Mouse (Mus musculus): ENCODE results near the gene Nf2. TPM values are rescaled to one million over a fixed set of nuclear protein-coding genes. Genes with fewer than 3 reads are reported as not detected.

Gene Nf2
- polyA plus RNA-seq, 1 experiment, result 54.0 TPM

DNA sequence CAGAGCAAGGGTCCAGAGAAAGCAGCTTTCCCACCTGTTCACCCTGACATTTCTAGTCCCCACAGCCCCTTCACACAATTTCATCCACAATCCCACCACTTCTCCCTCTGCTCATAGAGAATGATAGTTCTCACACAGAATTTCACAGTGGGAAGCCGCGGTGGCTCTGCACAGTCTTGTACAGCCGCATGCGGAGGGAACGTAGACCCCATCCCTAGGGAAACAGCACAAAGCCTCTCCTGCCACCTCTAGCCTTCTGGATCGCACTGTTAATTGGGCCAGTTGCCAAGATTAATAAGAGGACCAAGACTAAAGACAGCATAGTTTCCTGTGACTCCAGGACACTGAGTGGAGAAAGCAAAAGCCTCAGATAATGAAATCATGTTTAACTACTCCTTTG lies 57.8 kb downstream of the Nf2 start:
- Histone ChIP-seq H3K27me3 (replicated peaks; ENCODE audit: control insufficient read depth, insufficient read depth, low read length) (no peaks in the 10 kb centered on the region), H3K36me3 (ENCODE audit: control insufficient read depth, insufficient read depth, low read length) (peaks cover 5% of the 10 kb centered on the region), H3K4me1 (ENCODE audit: control insufficient read depth, insufficient read depth, low read length) (no peaks in the 10 kb centered on the region), H3K27ac (ENCODE audit: insufficient read depth, low read depth, low read length) (no peak overlapping the region), H3K4me3 (ENCODE audit: insufficient read depth, low read depth, low read length) (no peak overlapping the region)
- TF ChIP-seq CTCF (conservative IDR thresholded peaks at IDR 0.05; ENCODE audit: insufficient read depth, insufficient read length, low read depth, low read length) (no peak), POLR2A (IDR thresholded peaks at IDR 0.05; ENCODE audit: low read depth, low read length) (no peak)
- no peak for DNase-seq
- WGBS, result 76% methylated on average over 6 of the region's 6 CpGs

- WGBS, result 92% methylated on average over 5 of the region's 5 CpGs
- DNase-seq, result no peak
- Histone ChIP-seq H3K4me3 (ENCODE audit: insufficient read depth, low read depth, low read length) (no peak overlapping the region), H3K4me1 (ENCODE audit: control insufficient read depth, insufficient read depth, low read length) (no peaks in the 10 kb centered on the region), H3K27ac (ENCODE audit: insufficient read depth, low read depth, low read length) (no peak overlapping the region), H3K27me3 (replicated peaks; ENCODE audit: control insufficient read depth, insufficient read depth, low read length) (no peaks in the 10 kb centered on the region), H3K36me3 (ENCODE audit: control insufficient read depth, insufficient read depth, low read length) (peaks cover 7% of the 10 kb centered on the region)
- TF ChIP-seq POLR2A (IDR thresholded peaks at IDR 0.05; ENCODE audit: low read depth, low read length), result no peak
- no peak for TF ChIP-seq CTCF (conservative IDR thresholded peaks at IDR 0.05; ENCODE audit: insufficient read depth, insufficient read length, low read depth, low read length)
Observed at GRCm38 (mm10) chr11:4789691-4790090, 59.6 kb downstream of the Nf2 start.

DNA sequence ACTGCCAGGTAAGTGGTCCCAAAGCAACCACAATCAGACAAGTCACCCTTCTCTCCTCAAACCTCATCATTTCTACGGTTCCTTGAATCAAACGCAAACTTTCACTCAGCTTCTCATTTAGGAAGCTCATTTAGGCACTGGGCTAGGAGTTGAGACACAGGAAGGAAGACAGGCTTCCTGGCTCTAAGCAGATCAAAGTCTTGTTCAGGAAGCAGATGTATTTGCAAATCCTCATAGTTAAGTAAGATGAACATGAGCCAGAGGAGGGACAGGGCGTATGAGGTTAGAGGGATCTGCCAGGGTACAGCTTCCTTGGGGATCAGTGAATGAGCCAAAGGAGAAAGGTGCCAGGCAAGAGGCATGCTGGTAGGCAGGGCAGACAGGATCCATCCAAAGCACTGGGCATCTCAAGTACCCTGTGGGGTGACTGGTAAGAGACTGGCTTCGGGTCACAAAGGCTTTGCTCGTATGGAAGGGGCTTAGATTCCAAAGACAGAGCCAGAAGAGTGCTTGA lies 64.7 kb downstream of the Nf2 start:
- Histone ChIP-seq H3K27me3 (replicated peaks; ENCODE audit: control insufficient read depth, insufficient read depth, low read length) (no peaks in the 10 kb centered on the region), H3K36me3 (ENCODE audit: control insufficient read depth, insufficient read depth, low read length) (peaks cover 4% of the 10 kb centered on the region), H3K4me1 (ENCODE audit: control insufficient read depth, insufficient read depth, low read length) (no peaks in the 10 kb centered on the region), H3K27ac (ENCODE audit: insufficient read depth, low read depth, low read length) (no peak overlapping the region), H3K4me3 (ENCODE audit: insufficient read depth, low read depth, low read length) (no peak overlapping the region)
- peak; percentile 10 for DNase-seq
- TF ChIP-seq CTCF (conservative IDR thresholded peaks at IDR 0.05; ENCODE audit: insufficient read depth, insufficient read length, low read depth, low read length), result no peak
- TF ChIP-seq POLR2A (IDR thresholded peaks at IDR 0.05; ENCODE audit: low read depth, low read length), result no peak
- 60% methylated on average over 5 of the region's 5 CpGs for WGBS

- peaks cover 4% of the 10 kb centered on the region for H3K36me3 ChIP-seq (ENCODE audit: control insufficient read depth, insufficient read depth, low read length)
- H3K27me3 ChIP-seq (replicated peaks; ENCODE audit: control insufficient read depth, insufficient read depth, low read length), result no peaks in the 10 kb centered on the region
- DNase-seq, result no peak
- no peak for TF ChIP-seq POLR2A (IDR thresholded peaks at IDR 0.05; ENCODE audit: low read depth, low read length)
- TF ChIP-seq CTCF (conservative IDR thresholded peaks at IDR 0.05; ENCODE audit: insufficient read depth, insufficient read length, low read depth, low read length), result no peak
- no peaks in the 10 kb centered on the region for H3K4me1 ChIP-seq (ENCODE audit: control insufficient read depth, insufficient read depth, low read length)
- no peak overlapping the region for H3K27ac ChIP-seq (ENCODE audit: insufficient read depth, low read depth, low read length)
- 85% methylated on average over 3 of the region's 3 CpGs for WGBS
- H3K4me3 ChIP-seq (ENCODE audit: insufficient read depth, low read depth, low read length), result no peak overlapping the region
Observed at GRCm38 (mm10) chr11:4783116-4783515, 66.2 kb downstream of the Nf2 start.

DNA sequence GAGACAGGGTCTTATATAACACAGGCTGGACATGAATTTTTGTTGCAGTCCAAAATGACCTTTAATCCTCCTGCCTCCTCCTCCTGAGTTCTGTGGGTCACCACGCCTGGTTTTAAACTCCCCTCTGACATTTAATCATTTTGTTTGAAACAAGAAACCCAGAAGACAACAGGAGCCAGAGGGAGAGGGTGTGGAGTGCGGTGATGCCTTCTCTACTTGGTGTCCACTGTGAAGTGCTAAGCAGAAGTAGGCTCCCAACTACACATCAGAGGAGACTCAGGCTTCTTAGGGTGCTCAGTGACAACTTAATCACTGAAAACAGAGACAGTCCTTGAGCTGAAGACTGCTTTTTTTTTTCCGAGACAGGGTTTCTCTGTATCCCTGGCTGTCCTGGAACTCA lies 68.4 kb downstream of the Nf2 start:
- H3K36me3 ChIP-seq (ENCODE audit: control insufficient read depth, insufficient read depth, low read length), result peaks cover 3% of the 10 kb centered on the region
- H3K27me3 ChIP-seq (replicated peaks; ENCODE audit: control insufficient read depth, insufficient read depth, low read length), result no peaks in the 10 kb centered on the region
- no peaks in the 10 kb centered on the region for H3K4me1 ChIP-seq (ENCODE audit: control insufficient read depth, insufficient read depth, low read length)
- DNase-seq, result no peak
- H3K27ac ChIP-seq (ENCODE audit: insufficient read depth, low read depth, low read length), result no peak overlapping the region
- WGBS, result 67% methylated on average over 3 of the region's 3 CpGs
- no peak for TF ChIP-seq POLR2A (IDR thresholded peaks at IDR 0.05; ENCODE audit: low read depth, low read length)
- no peak overlapping the region for H3K4me3 ChIP-seq (ENCODE audit: insufficient read depth, low read depth, low read length)

- Histone ChIP-seq H3K27ac (ENCODE audit: insufficient read depth, low read depth, low read length) (no peak overlapping the region), H3K36me3 (ENCODE audit: control insufficient read depth, insufficient read depth, low read length) (0 out of 2 replicates have a peak, but pooled peaks cover 2% of the 10 kb centered on the region)
Observed at GRCm38 (mm10) chr11:4772925-4773324, 76.4 kb downstream of the Nf2 start.

DNA sequence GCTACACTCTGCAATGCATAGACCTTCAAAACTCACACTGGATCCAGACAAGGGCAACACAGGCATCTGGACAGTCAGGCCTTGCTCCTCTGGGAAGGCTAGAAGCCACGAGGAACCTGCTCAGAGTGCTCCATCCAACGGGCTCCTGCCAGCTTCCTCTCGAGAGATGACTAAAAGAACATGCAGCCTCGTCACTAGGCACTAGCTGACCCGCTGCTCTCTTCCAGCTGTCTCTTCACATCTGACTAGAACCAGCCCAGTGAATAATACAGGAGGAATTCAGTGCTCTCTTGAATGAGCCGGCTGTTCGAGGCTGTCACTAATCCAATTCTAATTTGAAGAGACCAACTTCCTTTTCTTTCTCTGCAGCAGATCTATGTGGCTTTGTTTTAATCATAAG lies 77.6 kb downstream of the Nf2 start:
- TF ChIP-seq CTCF (conservative IDR thresholded peaks at IDR 0.05; ENCODE audit: insufficient read depth, insufficient read length, low read depth, low read length) (no peak), POLR2A (IDR thresholded peaks at IDR 0.05; ENCODE audit: low read depth, low read length) (no peak)
- Histone ChIP-seq H3K4me3 (ENCODE audit: insufficient read depth, low read depth, low read length) (no peak overlapping the region), H3K4me1 (ENCODE audit: control insufficient read depth, insufficient read depth, low read length) (no peaks in the 10 kb centered on the region), H3K27me3 (replicated peaks; ENCODE audit: control insufficient read depth, insufficient read depth, low read length) (no peaks in the 10 kb centered on the region), H3K27ac (ENCODE audit: insufficient read depth, low read depth, low read length) (no peak overlapping the region), H3K36me3 (ENCODE audit: control insufficient read depth, insufficient read depth, low read length) (0 out of 2 replicates have a peak, but pooled peaks cover under 1% of the 10 kb centered on the region)
- 76% methylated on average over 7 of the region's 7 CpGs for WGBS
- DNase-seq, result no peak

More at GRCm38 (mm10) chr11:4772925-4773324, 76.4 kb downstream of the Nf2 start:
- Histone ChIP-seq H3K27me3 (replicated peaks; ENCODE audit: control insufficient read depth, insufficient read depth, low read length) (no peaks in the 10 kb centered on the region), H3K4me1 (ENCODE audit: control insufficient read depth, insufficient read depth, low read length) (no peaks in the 10 kb centered on the region), H3K4me3 (ENCODE audit: insufficient read depth, low read depth, low read length) (no peak overlapping the region)
- peak; percentile 65 for DNase-seq
- no peak for TF ChIP-seq POLR2A (IDR thresholded peaks at IDR 0.05; ENCODE audit: low read depth, low read length)
- TF ChIP-seq CTCF (conservative IDR thresholded peaks at IDR 0.05; ENCODE audit: insufficient read depth, insufficient read length, low read depth, low read length), result peak; percentile 61
- WGBS, result 33% methylated on average over 3 of the region's 3 CpGs
